Mouse (Mus musculus) gastrocnemius, postnatal 25 days (tissue): Measurements from ENCODE around the gene Olfr1507. TPM values are rescaled to one million over a fixed set of nuclear protein-coding genes. Genes with fewer than 3 reads are reported as not detected.

Experiments
- DNase-seq: peaks from one replicate; pipeline ENCODE4 v3.0.0; 2022
- long read RNA-seq, 2 experiments: library from polyadenylated mRNA; stranded (forward); transcript quantifications; one replicate each; pipeline ENCODE4 v2.0.0; 2021
- total RNA-seq, 2 experiments: library from RNA; stranded (reverse); gene quantifications; 1 replicate in 1 of 2; 2 replicates in 1 of 2; pipeline ENCODE4 v1.2.3; 2021

Olfr1507 gene
- not detected for total RNA-seq
- long read RNA-seq, experiment 1 = 0 reads
- long read RNA-seq, experiment 2 = 0 reads

GRCm38 (mm10) chr14:52495516-52495915, at the start of gene Olfr1507:
Gene Olfr1507 (minus strand): TSS chr14:52495749.
- DNase-seq = no peak

DNA sequence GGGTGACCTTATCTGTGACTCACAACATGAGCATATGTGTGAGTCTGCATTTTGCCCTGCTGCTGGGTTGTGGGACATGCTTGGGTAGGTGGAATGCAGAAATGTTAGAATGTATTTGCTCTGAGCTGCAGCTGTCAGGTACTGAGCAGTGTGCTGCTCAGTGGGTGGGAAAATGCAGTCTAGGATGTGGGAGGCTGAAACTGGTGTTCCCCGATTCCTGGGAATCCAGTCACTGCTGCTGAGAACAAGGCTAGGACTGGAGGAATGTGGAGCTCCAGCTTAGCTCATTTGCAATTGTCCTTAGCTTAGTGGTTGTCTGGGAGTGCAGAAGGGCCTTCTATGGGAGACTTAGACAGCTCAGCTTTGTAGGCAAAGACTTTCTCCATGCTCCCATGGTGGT, 37.8 kb upstream of the Olfr1507 start:
- DNase-seq = no peak

DNA sequence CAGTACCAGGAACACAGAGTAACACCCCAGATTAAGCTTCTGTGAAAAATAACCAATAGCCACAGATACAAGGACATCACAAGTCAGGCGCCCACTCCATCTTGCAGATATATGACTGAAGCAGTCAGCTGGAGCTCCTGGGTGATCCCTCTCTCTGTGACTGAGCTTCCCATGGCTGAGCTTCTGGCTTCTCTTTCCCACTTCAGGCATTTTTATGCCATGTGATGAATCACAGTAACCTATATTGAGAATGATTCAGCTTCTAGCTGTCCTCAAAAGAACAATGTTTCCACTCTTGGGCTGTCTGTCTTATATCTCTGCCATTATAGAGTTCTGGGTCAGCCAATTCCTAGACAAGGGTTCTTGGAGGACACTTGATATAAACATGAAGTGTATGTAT, 29.4 kb upstream of the Olfr1507 start:
- no peak for DNase-seq

DNA sequence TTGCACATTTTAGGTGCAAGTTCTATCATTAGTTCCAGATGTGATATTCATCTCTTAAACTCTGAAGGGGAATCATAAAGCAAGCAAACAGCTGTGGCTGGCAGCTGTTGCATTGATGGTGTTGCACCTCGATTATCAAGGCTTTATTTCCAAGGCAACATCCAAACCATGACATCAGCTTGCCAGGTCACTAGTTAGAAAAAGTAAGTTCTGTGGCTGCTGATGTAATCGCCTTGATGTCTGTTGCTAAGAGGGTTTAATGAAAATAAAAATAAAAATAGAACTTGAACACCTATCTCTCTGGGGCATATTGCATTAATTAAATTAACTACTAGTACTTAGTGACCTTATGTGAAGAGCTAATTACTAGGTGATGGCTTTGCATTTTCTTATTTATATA, 28.2 kb downstream of the Olfr1507 start, which contains the start of gene Olfr1508:
Gene Olfr1508 (minus strand): TSS at position 101 of the 400 bp plus-strand sequence.
- no peak for DNase-seq

GRCm38 (mm10) chr14:52465738-52466137, 29.8 kb downstream of the Olfr1507 start:
- no peak for DNase-seq

- DNase-seq = no peak
Observed at GRCm38 (mm10) chr14:52461928-52462327, 33.6 kb downstream of the Olfr1507 start.

GRCm38 (mm10) chr14:52451138-52451537, 44.4 kb downstream of the Olfr1507 start:
- DNase-seq = no peak

- DNase-seq = no peak
Observed at GRCm38 (mm10) chr14:52442690-52443089, 52.9 kb downstream of the Olfr1507 start, which contains the start of gene Olfr1509. Gene Olfr1509 (plus strand): TSS chr14:52442990.

Other genes starting within 250 kb of the Olfr1507 start
- 10 to 100 TPM; 31.1 to 33.9 TPM for gene Chd8, start 238.0 kb downstream of the Olfr1507 start, total RNA-seq
- 10 to 100 TPM; 35.8 to 41.6 TPM for gene Tox4, start 216.6 kb downstream of the Olfr1507 start, total RNA-seq
- gene Rab2b, start 216.2 kb downstream of the Olfr1507 start, total RNA-seq = 1 to 10 TPM; 2.3 to 3.5 TPM
- 10 to 100 TPM; 13.7 to 14.0 TPM for gene Mettl3, start 190.6 kb downstream of the Olfr1507 start, total RNA-seq
- gene Sall2, start 167.0 kb downstream of the Olfr1507 start, total RNA-seq = 1 to 10 TPM in 1 of 2 experiments, under 1 TPM in 1; 0.87 to 1.1 TPM
- not detected for gene Olfr1513, start 139.3 kb downstream of the Olfr1507 start, total RNA-seq
- gene Olfr1512, start 116.6 kb downstream of the Olfr1507 start, total RNA-seq = not detected
- not detected for gene Olfr1511, start 98.4 kb downstream of the Olfr1507 start, total RNA-seq
- not detected for gene Olfr1510, start 81.4 kb downstream of the Olfr1507 start, total RNA-seq
- not detected for gene Olfr1509, start 52.8 kb downstream of the Olfr1507 start, total RNA-seq
- not detected for gene Olfr1508, start 28.3 kb downstream of the Olfr1507 start, total RNA-seq